Mouse (Mus musculus) testis, postnatal 10 days (tissue): ENCODE measurements around the gene Tsc2.

Experiments
- DNase-seq: peaks from one replicate; pipeline ENCODE4 v3.0.0; 2021; ENCODE audit warnings: low spot score

The Tsc2 gene

GRCm38 (mm10) chr17:24608874-24609273 lies 23.6 kb downstream of the Tsc2 start:
- DNase-seq = no peak

- no peak for DNase-seq
These were observed 24.1 kb downstream of the Tsc2 start for GRCm38 (mm10) chr17:24608370-24608769.

- no peak for DNase-seq
These were observed 27.9 kb downstream of the Tsc2 start for GRCm38 (mm10) chr17:24604557-24604956.

GRCm38 (mm10) chr17:24603961-24604360 lies 28.5 kb downstream of the Tsc2 start:
- no peak for DNase-seq

- no peak for DNase-seq
These were observed 31.9 kb downstream of the Tsc2 start for GRCm38 (mm10) chr17:24600502-24600901.

GRCm38 (mm10) chr17:24597989-24598388 lies 34.4 kb downstream of the Tsc2 start:
- no peak for DNase-seq

- no peak for DNase-seq
These were observed 35.8 kb downstream of the Tsc2 start for GRCm38 (mm10) chr17:24596471-24597183.

- no peak for DNase-seq
These were observed 36.4 kb downstream of the Tsc2 start for GRCm38 (mm10) chr17:24596073-24596466.

- DNase-seq = peak; percentile 59
These were observed 37.0 kb downstream of the Tsc2 start for GRCm38 (mm10) chr17:24595126-24596072.

GRCm38 (mm10) chr17:24593992-24594890 lies 38.2 kb downstream of the Tsc2 start:
- DNase-seq = peak; percentile 52

GRCm38 (mm10) chr17:24593248-24593647 lies 39.2 kb downstream of the Tsc2 start:
- no peak for DNase-seq

- no peak for DNase-seq
These were observed 40.7 kb downstream of the Tsc2 start for GRCm38 (mm10) chr17:24591695-24592094.

- DNase-seq = no peak
These were observed 41.5 kb downstream of the Tsc2 start for GRCm38 (mm10) chr17:24590943-24591342.

GRCm38 (mm10) chr17:24586532-24586931 lies 45.9 kb downstream of the Tsc2 start:
- no peak for DNase-seq

- DNase-seq = no peak
These were observed 47.9 kb downstream of the Tsc2 start for GRCm38 (mm10) chr17:24584520-24584919.

GRCm38 (mm10) chr17:24583599-24584460 lies 48.6 kb downstream of the Tsc2 start:
- DNase-seq = no peak

- no peak for DNase-seq
These were observed 52.1 kb downstream of the Tsc2 start for GRCm38 (mm10) chr17:24580287-24580686.

GRCm38 (mm10) chr17:24579532-24579931 lies 52.9 kb downstream of the Tsc2 start:
- no peak for DNase-seq

- no peak for DNase-seq
These were observed 58.6 kb downstream of the Tsc2 start for GRCm38 (mm10) chr17:24573811-24574210.

GRCm38 (mm10) chr17:24572651-24573245 lies 59.7 kb downstream of the Tsc2 start:
- no peak for DNase-seq

GRCm38 (mm10) chr17:24569837-24570236 lies 62.6 kb downstream of the Tsc2 start:
- no peak for DNase-seq
